Mouse (Mus musculus): ENCODE data around the gene Pdxp.

Pdxp gene

DNA sequence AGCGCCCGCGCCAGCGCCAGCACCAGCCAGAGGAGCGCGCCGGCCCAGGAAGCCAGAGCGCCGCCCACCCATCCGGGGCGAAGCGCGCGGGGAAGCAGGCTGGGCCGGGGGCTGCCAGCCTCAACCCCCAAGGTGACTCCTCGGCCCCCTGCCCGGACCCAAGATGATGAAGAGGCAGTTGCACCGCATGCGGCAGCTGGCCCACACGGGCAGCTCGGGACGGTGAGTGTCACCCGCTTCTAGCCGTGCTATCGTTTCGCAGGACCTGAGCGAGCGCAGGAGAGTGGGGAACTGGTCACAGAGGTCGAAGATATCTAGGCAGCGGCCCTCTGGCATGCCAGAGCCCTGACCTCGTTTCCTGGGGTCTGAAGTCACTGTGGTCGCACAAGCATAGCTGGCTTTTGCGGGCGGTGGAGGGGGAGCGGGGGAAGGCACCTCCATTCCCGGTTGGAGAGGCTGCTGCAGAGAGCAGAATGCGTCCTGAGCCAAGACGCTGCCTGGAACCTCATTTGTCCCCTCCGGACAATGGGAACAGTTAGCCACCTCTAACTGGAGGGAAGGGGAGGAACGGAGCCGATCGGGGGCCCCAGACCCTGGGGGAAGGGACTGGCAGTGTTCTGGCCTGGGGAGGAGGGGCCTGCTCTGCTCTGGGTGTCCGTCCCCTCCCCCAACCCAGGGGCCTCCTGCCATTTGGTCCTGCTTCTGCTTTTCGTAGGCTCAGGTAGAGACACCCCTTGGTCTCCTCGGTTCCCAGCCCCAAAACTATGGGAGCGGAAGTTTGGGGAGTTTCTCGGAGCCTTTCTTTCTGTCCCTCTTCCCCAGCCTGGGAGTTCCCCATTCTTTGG is 13.8 kb upstream of the Pdxp start, which contains the start of gene Sh3bp1:
TSS of gene Sh3bp1 (plus strand) at position 29 of the 845 bp plus-strand sequence.
- peak; percentile 53 for DNase-seq (ENCODE audit: low spot score)

DNA sequence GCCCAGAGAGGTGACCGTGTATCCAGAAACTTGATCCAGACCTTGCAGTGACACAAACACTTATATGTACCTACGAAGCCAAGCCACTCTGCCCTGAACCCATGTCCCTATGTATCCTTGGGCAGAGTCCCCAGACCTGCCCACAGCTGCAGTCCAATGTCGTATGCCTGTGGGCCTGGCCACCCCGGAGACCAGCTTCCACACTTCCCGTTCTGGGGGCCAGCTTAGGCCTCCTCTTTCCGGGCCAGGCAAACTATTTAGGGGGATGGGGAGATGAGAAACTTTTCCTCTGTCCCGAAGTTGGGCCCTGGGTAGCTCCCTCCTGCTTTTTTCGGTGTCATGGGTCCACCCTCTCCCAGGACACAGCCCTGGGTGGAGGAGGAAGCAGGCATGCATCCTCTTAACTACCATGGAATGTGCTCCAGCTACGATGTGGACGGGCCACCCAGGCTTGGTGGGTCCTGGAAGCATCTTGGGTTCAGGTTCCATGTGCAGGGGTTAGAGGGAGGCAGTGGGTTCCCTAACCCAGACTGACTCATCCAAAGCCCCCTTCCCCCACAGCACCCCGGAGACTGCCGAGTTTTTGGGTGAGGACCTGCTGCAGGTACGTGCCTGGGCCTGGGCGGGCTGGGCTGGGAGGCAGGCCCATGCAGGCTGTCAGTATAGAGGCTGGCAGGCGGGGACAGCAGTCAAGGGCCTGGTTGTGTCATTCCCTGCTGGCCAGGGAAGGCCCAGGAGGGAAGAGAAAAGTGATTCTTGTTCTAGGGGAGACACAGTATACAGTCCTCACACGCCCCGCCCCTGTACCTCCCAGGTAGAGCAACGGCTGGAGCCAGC is 12.9 kb upstream of the Pdxp start:
- no peak for DNase-seq (ENCODE audit: low spot score)

DNA sequence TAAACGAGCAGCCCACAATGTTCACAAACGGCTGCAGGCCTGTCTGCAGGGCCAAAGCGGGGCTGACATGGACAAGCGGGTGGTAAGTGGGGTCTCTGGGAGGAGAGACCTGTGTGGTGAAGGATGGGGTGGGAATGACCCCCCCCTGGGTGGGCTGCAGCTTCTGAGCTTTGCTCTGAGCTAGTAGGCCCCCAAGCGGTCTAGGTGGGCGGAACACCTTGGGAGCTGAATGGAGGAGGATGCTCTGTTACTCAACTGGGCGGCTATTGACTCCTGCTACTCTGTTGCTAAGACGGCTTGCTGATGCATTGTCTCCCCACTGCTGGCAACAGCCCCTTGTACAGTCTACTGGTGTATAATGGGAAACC is 12.3 kb upstream of the Pdxp start:
- DNase-seq (ENCODE audit: low spot score): no peak

DNA sequence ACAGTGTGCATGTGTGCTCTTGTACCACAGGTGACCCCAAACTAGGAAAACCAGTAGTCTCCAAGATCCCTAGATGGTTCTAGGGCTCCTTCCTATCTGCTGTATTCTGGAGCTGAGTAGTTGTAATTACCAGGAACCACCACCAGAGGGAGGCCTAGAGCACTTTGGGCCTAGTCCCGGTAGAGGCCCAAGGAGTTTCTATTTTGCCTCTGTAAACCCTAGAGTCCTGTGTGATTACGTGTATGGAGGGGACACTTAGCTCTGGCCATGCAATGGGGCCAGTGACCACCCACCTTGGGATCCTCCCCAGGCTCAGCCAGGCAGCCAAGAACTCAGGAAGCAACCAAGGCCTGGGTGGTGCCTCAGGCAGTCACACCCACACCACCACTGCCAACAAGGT is 10.5 kb upstream of the Pdxp start:
- peak; percentile 70 for DNase-seq (ENCODE audit: low spot score)

DNA sequence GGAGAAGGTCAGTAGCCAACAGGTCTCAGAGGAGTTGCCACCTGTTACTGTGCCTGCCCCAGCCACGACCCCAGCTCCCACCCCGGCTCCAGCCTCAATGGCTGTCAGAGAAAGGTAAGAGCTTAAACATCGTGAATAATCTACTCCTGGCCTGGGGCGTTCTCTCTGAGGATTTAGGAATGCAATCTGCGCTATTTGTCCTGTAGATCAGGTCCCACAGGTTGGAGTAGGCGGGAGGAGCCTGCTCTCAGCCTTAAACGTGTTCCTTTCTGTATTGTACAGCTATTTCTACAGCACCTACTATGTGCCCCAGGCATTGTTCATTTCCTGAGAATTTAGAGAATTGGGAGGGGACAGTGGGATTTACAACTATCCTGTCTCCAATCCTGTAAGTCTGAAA is 5.3 kb upstream of the Pdxp start:
- DNase-seq (ENCODE audit: low spot score): no peak

DNA sequence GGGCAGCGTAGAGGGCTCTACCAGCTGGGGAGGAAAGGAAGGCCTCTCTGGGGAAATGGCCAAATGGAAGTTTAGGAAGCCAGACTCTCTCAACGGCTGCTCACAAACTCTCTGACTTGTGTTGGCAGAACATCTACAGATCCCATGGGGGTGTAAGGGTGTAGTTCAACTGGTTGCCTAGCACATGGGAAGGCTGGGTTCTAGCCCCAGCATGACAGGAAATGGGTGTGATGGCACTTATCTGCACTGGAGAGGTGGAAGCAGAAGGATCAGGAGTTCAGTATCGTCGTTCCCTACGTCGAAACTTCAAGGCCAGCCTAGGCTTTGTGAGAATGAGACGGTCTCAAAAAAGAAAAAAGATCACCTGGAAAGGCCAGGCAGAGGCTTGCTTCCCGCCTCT is 4.7 kb upstream of the Pdxp start:
- DNase-seq (ENCODE audit: low spot score): no peak

DNA sequence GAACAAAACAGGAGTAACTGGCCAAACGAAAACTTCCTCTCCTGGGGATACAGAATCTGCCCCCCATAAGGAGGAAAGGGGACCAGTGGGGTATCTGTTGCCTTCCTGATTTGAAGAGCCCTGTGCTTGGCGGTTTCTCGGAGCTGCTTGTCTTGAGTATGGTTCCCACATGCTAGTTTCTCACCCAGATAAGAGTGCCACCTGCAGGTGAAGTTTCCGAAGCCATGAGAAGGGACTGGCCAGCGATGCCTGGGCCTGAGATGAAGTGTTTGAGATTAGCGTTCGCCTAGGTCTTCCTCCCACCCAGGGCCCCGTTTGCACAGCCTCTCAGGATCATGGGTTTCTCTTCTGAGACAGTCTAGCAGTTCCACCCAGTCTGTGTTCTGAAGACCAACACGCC is 1.7 kb upstream of the Pdxp start:
- no peak for DNase-seq (ENCODE audit: low spot score)

DNA sequence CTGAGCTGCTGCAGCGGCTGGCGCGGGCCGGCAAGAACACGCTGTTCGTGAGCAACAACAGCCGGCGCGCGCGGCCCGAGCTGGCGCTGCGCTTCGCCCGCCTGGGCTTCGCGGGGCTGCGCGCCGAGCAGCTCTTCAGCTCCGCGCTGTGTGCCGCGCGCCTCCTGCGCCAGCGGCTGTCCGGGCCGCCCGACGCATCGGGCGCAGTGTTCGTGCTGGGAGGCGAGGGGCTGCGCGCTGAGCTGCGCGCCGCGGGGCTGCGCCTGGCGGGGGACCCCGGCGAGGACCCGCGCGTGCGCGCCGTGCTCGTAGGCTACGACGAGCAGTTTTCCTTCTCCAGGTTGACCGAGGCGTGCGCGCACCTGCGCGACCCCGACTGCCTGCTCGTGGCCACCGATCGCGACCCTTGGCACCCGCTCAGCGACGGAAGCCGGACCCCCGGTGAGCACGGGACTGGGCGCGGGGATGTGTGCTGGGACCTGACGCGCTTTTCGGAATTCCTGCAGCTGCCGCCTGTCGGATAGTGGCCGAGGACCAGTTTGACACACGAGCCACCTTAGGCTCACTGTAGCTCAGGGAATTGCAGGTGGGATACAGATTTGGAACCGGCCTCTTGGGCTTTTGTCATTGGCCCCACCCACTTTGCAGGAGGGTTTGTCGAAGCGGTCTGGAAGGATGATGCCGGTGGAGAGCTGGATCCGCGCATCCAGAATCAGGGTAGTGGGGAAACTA is 538 bp downstream of the Pdxp start:
- DNase-seq (ENCODE audit: low spot score): no peak

DNA sequence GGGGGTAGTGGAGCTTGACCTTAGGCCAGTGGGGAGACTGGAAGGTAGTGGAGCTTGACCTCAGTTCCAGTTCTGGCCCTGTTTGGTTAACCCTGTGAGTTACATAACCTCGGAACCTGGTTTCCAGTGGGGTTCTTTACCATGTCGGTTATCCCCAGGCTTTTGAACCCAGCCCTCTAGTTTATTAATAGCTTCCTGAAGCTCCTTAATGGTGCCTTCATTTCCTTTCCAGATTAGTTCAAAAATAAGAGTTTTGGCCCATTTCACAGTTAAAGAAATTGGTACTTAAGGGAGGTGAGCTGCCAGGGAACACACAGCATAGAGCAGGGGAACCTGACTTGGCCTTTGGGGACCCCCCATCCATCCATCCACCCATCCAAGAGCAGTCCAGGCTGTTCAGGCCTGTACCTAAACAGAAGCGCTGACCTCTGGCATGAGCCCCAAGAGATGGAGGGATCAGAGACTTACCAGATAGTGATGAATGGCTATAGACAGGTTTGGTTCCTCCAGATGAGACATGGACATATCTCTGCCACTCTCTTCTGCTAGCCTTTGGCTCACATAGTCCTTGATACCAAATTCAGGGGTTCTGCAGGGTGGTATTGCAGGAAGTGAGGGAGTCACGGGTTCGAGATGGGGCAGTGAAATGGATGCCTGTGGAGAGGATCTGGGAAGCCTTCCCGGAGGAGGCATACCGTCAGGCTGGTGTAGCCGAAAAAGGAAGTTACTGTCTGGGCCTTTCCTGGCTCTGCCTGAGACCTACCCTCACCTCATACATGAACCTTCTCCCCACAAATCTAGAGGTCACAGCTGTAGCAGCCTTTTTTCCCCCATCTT is 1.3 kb downstream of the Pdxp start:
- no peak for DNase-seq (ENCODE audit: low spot score)

DNA sequence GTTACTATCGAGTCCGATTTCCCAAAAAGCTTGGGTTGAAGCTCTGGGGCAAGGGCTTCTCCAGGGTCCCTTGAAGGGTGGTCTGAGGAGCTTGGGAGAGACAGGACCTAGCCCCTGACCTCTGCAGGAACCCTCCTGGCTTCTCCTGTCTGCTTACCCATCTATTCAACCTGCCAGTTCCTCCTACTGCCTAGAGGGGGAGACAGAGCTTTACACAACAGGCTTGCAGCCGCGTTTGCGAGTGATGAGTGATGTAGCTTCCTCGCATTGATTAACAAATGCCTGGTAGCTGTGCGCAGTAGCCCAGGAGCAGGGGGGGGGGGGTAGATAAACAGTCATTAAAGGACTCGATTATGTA is 1.9 kb downstream of the Pdxp start:
- no peak for DNase-seq (ENCODE audit: low spot score)

DNA sequence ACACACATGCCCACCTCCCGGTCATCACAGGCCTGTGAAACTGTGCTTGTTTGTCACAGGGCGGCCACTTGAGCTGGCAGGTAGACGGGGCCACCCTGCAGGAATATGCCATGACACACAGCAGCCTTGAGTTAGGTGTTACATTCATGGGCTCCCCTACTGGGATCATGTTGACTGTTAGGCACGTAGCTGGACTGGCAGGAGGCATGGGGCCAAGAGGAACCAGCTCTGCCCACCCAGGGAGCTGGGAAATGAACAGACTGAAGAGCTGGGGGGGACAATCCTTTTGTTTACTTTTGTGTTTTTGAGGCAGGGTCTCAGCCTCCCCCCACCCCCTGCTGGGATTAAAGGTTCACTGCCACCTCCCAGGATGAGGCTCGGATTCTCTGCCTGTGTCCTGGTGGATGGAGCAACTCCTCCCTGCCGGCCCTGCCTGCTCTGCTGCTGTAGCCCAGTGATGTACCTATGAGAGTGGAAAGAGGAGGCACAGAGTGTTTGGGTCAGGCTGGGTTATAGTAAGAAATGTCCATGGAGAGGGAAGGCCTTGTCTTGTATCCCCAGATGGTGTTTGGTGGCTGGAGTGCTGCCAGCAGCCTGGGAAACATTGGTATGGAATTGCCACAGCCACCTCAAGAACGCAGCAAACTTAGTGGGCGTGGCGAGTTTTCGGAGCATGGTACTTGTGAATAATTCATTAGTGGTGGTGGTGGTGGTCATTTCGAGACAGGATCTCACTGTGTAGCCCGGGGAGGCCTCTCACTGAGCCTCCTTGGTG is 2.5 kb downstream of the Pdxp start:
- no peak for DNase-seq (ENCODE audit: low spot score)

DNA sequence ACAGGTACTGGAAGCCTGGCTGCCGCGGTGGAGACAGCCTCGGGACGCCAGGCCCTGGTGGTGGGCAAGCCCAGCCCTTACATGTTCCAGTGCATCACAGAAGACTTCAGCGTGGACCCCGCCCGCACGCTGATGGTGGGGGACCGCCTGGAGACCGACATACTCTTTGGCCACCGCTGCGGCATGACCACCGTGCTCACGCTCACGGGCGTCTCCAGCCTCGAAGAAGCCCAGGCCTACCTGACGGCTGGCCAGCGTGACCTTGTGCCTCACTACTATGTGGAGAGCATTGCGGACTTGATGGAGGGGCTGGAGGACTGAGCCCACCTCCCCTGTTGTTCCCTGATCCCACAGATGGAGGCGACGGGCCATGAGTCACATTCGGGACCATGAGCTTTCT is 4.4 kb downstream of the Pdxp start:
- DNase-seq (ENCODE audit: low spot score): no peak

DNA sequence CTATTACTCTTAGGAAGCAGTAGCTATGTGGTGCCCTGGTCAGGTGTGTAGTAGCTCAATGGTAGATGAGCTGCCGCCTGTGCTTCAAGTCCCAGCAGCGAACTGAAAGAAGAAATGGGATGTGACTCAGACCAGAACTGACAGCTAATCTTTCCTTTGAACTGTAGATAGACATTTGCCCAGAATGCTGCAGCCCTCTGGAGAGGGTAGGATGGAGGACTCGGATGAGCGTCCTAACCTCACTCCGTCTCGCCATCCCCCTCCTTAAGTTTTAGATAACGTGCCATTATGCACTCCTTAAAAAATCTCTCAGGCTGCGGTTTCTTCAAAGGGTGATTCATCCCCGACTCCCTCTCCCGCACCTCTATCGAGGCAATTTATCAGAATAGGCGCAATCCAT is 6.2 kb downstream of the Pdxp start:
- no peak for DNase-seq (ENCODE audit: low spot score)

DNA sequence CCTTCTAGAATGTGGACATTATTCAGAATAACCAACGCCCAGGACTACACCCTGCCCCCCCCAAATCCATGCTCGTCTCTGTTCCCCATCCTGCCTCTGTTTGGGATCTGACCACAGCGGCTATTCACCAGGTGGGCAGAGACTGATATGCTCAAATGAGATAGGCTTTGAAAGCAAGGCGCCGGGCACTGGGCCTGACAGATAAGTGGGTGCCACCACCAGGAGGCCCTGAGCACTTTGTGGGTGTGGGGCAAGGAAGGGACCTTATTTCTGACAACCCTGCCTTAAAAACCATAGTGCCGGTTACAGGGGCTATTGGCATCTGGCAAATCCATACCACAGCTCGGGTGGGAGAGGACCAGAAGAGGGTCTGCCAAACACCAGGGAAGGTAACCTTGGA is 9.0 kb downstream of the Pdxp start:
- DNase-seq (ENCODE audit: low spot score): no peak

DNA sequence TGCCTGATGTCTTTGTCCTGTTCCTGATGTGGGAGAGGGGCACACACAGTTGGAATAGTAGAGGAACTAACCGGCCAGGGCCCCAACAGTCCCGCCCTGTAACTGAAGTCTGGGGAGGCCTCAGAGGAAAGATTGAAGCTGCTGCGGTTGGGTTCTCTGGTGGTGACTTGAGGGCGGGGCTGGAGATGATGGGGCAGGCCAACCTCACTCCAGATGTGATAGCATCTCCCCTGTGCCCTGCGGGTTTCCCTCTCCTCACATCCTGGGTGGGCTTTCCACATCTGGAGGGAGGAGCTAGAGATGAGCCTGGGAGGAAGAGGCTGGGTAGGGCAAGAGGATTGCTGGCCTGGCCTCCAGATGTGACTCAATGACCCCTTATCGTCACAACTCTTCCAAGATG is 9.9 kb downstream of the Pdxp start:
- no peak for DNase-seq (ENCODE audit: low spot score)

DNA sequence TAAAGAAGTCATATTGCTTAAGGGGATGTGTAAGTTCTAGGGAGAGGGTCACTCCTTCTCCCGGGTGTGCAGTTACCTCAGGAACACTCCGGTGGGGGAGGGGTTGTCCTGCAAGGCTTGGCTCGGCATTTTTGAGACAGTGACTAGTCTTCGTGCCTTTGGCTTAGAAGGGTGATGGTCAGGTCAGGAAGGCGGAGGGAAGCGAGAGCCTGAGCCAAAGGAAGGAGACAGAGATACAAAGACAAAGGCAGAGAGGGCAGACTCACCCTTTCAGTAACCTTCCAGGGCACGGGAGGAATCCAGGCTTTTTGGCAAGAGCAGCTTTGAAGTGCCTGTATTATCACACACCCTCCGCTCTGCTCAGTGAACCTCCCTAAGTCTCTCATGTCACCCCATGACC is 11.4 kb downstream of the Pdxp start:
- DNase-seq (ENCODE audit: low spot score): no peak

DNA sequence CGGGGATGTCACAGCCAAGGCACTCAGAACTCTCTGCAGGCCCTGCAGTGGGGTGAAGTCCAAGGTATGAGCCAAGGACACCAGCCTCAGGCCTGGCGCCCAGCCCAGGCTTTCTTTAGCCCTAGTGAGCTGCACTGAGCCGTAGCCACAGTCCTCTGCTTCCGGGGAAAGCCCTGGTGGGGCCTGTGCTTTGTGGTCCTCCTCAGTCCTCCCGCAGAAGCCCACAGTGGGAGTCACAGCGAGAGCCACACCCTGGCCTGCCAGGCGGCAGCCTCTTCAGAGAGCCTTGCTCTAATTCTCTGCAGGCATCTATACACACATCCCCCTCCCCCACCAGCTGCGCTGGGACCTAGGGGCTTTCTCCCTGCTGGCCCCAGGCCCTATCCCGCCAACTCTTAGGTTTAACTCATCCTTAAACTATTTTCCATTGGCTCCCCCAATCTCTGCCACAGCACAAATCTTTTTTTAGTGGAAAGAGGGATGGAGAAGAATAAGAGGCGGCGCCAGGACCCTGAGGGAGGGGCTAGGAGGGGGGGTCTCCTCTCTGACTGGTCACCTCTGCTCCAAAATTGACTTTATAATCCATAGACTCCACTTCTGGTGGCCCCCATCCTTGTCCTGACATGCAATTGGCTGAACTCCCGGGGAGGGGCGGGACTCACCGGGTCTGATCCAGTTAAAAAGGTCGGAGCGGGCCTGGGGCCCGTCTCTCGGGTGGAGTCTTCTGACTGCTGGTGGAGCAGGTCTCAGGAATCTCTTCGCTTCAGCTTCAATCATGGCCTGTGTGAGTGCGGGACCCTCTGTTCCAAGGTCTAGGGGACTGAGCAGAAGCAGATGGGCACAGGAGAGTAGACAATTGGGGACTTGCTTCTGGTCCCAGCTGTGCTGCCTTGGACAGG is 12.6 kb downstream of the Pdxp start, which contains the start of gene Lgals1:
TSS of gene Lgals1 (plus strand) at position 705 of the 899 bp plus-strand sequence.
- peak; percentile 94 for DNase-seq (ENCODE audit: low spot score)

DNA sequence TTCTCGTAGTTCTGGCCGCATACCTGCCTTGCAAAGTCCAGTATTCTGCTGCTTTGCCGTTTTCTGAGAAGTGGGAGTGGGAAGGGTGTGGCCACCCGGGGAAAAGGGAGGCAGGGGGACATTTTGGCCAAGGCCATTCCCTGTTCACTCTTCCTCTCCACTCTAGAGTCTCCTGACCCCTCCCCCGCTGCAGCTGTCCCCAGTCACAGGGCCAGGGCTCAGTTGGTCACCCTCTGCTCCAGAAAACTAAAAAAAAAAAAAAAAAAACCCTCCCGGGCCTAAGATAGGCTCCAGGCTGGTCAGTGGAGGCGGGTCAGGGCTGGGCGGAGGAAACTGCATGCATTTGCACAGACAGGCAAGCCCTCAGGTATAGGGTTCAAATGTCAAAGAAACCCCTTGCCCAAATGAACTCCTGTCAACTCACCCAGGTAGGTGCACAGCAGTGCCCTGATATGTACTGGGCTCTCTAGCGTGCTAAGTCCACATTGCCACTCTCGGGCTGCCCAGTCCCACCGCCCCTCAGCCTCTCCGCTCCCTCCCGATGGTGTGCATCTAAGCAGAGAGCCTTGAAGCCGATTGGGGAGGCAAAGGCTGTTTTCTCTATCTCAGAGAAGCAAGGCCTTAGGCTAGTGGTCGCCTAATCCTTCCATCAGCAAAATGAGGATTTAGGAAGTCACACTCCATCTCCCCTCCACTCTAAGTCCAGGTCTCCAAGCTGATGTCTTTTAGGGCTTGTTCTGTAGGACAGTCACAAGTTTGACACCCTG is 13.5 kb downstream of the Pdxp start:
- no peak for DNase-seq (ENCODE audit: low spot score)

DNA sequence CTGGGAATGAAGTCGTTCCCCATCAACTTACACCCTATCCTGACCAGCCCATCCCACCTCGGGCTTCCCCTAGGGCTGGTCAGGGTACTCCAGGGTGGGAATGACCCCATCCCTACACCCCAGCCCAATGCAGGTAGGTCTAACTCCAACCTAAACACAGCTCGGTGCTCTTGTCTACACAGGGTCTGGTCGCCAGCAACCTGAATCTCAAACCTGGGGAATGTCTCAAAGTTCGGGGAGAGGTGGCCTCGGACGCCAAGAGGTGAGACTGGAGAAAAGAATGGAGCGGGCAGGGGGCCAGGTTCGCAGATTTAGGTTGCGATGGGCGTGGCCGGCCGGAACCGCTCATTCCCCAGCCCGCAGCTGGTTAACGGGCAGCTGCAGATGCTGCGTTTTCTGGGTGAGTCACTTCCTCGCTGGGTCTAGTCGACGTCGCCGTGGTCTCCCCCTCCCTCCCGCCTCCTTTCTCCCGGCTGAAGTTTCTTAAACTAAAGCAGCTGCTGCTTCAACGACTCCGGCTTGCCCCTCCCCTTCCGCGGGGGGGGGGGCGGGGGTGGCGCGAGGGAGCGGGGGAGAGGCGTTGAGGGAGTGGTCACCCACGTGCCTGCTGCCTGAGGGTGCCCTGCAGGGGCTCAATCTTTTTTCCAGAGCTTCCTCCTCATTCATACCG is 14.2 kb downstream of the Pdxp start:
- peak; percentile 27 for DNase-seq (ENCODE audit: low spot score)
